Mouse (Mus musculus) MEL-GATA-1-ER (cell line): Measurements from ENCODE around the gene Olfr729.

Source experiments
- DNase-seq: peaks from one replicate; pipeline ENCODE4 v3.0.0-alpha.2; 2012; ENCODE audit warnings: low read depth; ENCODE audit errors: extremely low read depth

Gene Olfr729

GRCm38 (mm10) chr14:50152810-50153209, at the start of gene Olfr729:
Gene Olfr729 (minus strand): TSS chr14:50152910.
- DNase-seq, result no peak

DNA sequence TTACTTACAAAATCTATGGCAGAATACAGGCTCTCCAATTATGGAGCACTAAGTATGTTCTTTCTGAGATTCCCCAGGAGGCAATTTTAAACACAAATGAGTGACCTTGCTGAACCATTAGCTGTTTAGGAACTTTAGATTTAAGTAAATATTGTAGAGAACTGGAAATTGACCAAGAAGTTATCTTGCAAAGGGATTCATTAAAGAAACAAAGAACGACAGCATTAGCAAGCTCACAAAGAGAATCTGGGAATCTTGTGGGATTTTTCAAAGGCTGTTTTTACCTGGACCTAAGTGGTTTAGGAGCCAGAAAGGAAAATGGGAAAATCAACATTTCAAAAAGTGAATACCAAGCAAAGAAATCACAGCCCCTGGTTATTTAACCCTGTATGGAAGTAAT, 35.4 kb upstream of the Olfr729 start, which contains the start of gene Olfr730:
Gene Olfr730 (minus strand): TSS at position 101 of the 400 bp plus-strand sequence.
- no peak for DNase-seq

GRCm38 (mm10) chr14:50142580-50142979, 10.1 kb downstream of the Olfr729 start, which contains the start of gene Olfr728:
Gene Olfr728 (minus strand): TSS chr14:50142680.
- DNase-seq, result no peak

DNA sequence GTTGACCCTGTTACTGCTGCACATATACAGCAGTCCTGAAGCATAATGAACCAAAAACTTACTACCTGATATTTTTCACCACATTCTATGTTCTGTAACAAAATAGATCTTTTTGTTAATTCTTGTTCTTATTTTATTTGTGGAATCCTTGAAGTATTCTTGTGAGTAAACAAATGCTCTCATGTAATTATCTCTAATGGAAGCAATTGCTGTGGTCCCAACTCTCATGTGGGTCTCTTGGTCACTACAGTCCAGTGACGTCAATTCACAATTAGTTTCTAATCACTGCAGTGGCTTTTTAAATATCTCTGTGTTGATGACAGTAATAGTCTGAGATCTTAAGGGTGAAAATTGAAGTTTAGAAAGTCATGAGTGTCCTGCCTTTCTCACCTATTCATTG, 29.8 kb downstream of the Olfr729 start, which contains the start of gene Olfr727:
Gene Olfr727 (plus strand): TSS at position 301 of the 400 bp plus-strand sequence.
- no peak for DNase-seq
